Mouse (Mus musculus) midbrain, embryonic 13.5 days (tissue): ENCODE measurements around the gene Pah. TPM values are rescaled to one million over a fixed set of nuclear protein-coding genes. Genes with fewer than 3 reads are reported as not detected.

ENCODE experiments used
- ATAC-seq: fragments of 200-750 bp; cut with Nextera tagmentation; 2 replicates; pipeline ENCODE4 v1.8.0; 2017; ENCODE audit warnings: mild to moderate bottlenecking, moderate TSS enrichment, moderate library complexity
- H3K27ac ChIP-seq: fragments of 300-500 bp; sonication (generic); 2 replicates; pipeline ENCODE4 v1.5.1; 2015; ENCODE audit warnings: inconsistent platforms, mild to moderate bottlenecking, moderate library complexity
- H3K27me3 ChIP-seq: fragments of 300-500 bp; sonication (generic); 2 replicates; pipeline ENCODE4 v1.6.1; 2015; ENCODE audit warnings: mild to moderate bottlenecking, inconsistent platforms
- H3K36me3 ChIP-seq: fragments of 300-500 bp; sonication (generic); 2 replicates; pipeline ENCODE4 v1.6.1; 2015; ENCODE audit warnings: mild to moderate bottlenecking, inconsistent platforms
- H3K4me1 ChIP-seq: fragments of 300-500 bp; sonication (generic); replicated peaks from 2 replicates; pipeline ENCODE4 v1.6.1; 2015; ENCODE audit warnings: inconsistent platforms
- H3K4me2 ChIP-seq: fragments of 300-500 bp; sonication (generic); replicated peaks from 2 replicates; pipeline ENCODE4 v1.6.1; 2015; ENCODE audit warnings: moderate library complexity, mild to moderate bottlenecking, inconsistent platforms
- H3K4me3 ChIP-seq: fragments of 300-500 bp; sonication (generic); replicated peaks from 2 replicates; pipeline ENCODE4 v1.5.1; 2015; ENCODE audit warnings: mild to moderate bottlenecking, inconsistent platforms
- H3K9ac ChIP-seq: fragments of 300-500 bp; sonication (generic); replicated peaks from 2 replicates; pipeline ENCODE4 v1.6.1; 2015; ENCODE audit warnings: mild to moderate bottlenecking, inconsistent platforms
- H3K9me3 ChIP-seq: fragments of 300-500 bp; sonication (generic); 2 replicates; pipeline ENCODE4 v1.6.1; 2016; ENCODE audit warnings: mild to moderate bottlenecking, inconsistent platforms
- WGBS: fragments of 180-500 bp; shearing (Covaris S2); methylation state at CpG from one replicate; pipeline ENCODE4 v1.1.7; 2015; 5-methylcytosine and 5-hydroxymethylcytosine counted together
- polyA plus RNA-seq: library from polyadenylated mRNA; unstranded; fragments of >200 nt; fragmentation: Nextera tagmentation; extraction: Ambion mirVana; gene quantifications from 2 replicates; pipeline ENCODE4 v1.2.1, GENCODE M21; 2015

Gene Pah
- polyA plus RNA-seq, 1 experiment from 2014 or later = 0.20 TPM

DNA sequence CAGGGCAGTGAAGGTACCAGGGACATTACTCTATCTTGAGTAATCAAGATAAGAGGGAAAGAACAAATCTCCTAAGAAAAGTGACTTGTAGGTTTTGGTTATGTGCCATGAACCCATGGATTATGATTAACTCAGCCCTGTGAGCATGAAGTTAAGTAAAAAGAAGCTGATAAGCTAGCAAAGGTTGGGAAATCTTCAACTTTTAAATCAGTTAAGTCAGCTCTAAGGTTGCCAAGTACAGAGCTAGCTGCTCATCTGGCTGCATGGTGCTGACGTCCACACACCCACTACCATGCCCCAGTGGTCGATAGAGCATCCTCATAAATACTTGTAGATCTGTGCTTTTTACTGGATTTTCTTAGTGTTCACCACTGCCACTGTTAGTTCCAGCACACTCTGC lies 3.0 kb upstream of the Pah start:
- no peak for ATAC-seq
- Histone ChIP-seq H3K4me1 (no peaks in the 10 kb centered on the region), H3K9ac (no peak overlapping the region), H3K27me3 (no peaks in the 10 kb centered on the region; the same call in 1 of the 2 replicates), H3K27ac (no peak overlapping the region), H3K4me3 (no peak overlapping the region), H3K4me2 (no peak overlapping the region), H3K9me3 (no peaks in the 10 kb centered on the region), H3K36me3 (no peaks in the 10 kb centered on the region)
- WGBS = 87% methylated on average over 2 of the region's 2 CpGs

DNA sequence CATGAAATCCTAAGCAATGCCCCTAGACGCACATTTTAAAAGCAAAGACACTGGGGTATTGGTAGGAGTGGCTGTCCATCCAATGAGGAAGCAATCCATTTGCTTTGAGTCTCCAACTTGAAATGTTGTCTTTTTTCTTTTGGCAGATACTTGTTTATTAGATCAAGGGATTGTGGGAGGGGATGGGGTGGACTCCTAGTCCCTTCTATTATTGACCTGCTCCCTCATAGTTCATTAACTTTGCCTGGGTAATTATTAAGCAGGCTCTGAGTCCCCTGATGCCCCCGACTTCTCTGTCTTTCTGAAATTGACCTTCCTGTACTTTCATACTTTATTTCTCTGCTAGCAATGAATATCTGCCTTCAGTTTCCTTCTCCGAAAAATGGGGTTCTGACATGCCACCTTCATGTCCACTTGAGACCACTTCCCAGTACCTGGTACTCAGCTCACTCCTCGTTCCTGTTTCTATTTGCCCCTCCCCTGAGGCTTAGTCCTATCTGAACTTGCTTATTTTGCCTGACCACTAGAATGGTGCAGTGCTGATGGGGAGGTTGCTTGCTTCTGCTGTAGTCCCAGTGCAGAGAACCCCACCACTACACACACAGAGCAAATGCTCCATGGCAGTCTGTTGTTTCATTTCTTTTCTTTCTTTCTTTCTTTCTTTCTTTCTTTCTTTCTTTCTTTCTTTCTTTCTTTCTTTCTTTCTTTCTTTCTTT lies 1.0 kb upstream of the Pah start:
- H3K9ac ChIP-seq = no peak overlapping the region
- WGBS = 86% methylated on average over 4 of the region's 4 CpGs
- no peak for ATAC-seq

DNA sequence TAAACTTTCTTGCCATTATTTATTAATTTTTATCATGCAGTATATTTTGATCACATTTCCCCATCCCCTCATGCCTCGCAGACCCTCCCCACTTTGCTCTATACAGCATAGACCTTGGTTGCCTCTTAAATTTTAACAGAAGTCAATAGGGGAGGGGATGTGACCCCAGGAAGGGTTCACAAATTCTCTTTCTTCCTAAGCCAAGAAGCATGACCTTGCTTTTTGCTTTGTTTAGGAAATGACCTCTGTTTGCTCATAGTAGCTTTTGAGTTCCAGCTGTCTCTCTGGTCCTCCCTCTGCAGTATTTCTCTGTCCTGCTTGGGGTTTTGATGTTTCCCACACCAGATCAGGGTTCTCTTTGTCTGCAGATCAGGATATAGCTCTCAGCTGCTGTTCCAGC lies 12.6 kb downstream of the Pah start:
- 97% methylated on average over 1 of the region's 1 CpGs for WGBS
- H3K9me3 ChIP-seq = no peaks in the 10 kb centered on the region
- no peak overlapping the region for H3K4me3 ChIP-seq
- H3K4me2 ChIP-seq = no peak overlapping the region
- no peak for ATAC-seq
- H3K4me1 ChIP-seq = no peaks in the 10 kb centered on the region
- no peaks in the 10 kb centered on the region for H3K27me3 ChIP-seq
- H3K9ac ChIP-seq = no peak overlapping the region
- no peak overlapping the region for H3K27ac ChIP-seq
- H3K36me3 ChIP-seq = no peaks in the 10 kb centered on the region

More for the DNA sequence above, 1.0 kb upstream of the Pah start:
- H3K36me3 ChIP-seq = no peaks in the 10 kb centered on the region
- H3K9me3 ChIP-seq = no peaks in the 10 kb centered on the region
- H3K27ac ChIP-seq = no peak overlapping the region
- no peaks in the 10 kb centered on the region; the same call in 1 of the 2 replicates for H3K27me3 ChIP-seq
- H3K4me3 ChIP-seq = no peak overlapping the region
- no peak overlapping the region for H3K4me2 ChIP-seq
- H3K4me1 ChIP-seq = no peaks in the 10 kb centered on the region

DNA sequence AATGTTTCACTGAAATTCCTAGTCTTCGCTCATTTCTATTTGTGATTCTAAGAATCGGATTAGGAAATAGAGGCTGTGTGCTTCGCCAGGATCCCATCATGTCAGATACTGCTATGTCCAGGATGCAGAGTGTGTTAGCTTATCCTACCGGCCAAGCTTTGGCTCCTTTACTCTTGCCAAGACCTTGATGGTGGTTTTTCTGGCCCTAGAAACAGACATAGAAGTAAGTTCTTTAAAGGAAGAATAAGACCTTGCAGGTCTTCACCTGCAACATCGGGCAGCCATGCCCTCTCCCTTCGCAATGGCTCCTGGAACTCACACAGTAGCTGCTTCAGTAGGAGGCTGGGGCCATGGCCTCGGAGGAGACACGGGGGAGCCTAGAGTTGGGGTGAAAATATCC lies 24.2 kb downstream of the Pah start:
- H3K27me3 ChIP-seq = no peaks in the 10 kb centered on the region; the same call in 1 of the 2 replicates
- no peaks in the 10 kb centered on the region for H3K36me3 ChIP-seq
- 0 out of 2 replicates have a peak, but pooled peaks cover 6% of the 10 kb centered on the region for H3K4me1 ChIP-seq
- no peak overlapping the region for H3K9ac ChIP-seq
- no peak overlapping the region for H3K4me3 ChIP-seq
- H3K9me3 ChIP-seq = no peaks in the 10 kb centered on the region
- 86% methylated on average over 8 of the region's 8 CpGs for WGBS
- no peak for ATAC-seq
- no peak overlapping the region for H3K27ac ChIP-seq
- no peak overlapping the region for H3K4me2 ChIP-seq

DNA sequence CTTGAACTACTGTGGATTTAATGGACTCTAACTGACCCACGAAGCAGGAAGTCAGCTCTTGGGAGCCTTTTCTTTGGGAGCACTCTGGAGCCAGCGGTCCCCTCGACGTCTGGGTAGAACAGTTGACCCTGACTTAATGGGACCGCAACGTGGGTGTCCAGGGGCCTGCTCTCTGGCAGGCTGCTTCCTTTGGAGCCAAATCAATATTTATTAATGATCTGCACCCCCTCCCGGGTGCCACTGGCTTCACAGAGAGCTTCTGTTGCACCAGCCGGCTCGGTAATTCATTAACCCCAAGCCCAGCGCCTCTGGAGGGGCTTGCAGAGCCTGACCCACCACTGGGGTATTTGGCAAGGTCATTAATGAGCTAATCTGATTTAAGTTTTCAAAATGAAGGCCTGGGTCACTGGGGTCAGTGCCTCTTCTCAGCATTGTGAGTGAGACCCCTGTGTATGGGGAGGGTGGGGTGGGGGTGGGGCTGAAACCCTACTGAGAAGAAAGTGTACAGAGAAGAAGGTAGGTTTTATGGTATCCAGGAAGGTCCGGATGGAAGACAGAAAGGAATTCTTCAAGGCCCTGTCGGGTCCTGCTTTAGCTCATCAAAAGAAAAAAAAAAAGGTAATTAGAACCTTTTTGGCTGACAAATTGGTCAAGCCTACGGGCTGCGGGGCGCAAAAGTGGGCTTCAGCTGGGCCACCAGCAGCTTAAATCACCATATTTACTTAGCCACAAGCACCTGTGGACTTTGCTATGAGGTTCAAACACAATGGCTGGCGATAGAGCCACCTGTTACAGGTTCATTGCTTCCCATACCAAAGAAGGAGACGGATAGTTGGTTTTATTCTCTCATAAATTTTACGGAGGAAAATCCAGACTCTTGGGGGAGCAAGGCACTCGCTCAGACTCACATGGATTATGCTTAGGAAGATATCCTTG lies 25.0 kb downstream of the Pah start:
- WGBS = 37% methylated on average over 19 of the region's 19 CpGs
- H3K27ac ChIP-seq = no peak overlapping the region
- no peaks in the 10 kb centered on the region; the same call in 1 of the 2 replicates for H3K27me3 ChIP-seq
- no peak for ATAC-seq
- H3K36me3 ChIP-seq = no peaks in the 10 kb centered on the region
- H3K4me1 ChIP-seq = 0 out of 2 replicates have a peak, but pooled peaks cover 6% of the 10 kb centered on the region
- no peaks in the 10 kb centered on the region for H3K9me3 ChIP-seq
- H3K4me3 ChIP-seq = no peak overlapping the region
- no peak overlapping the region for H3K9ac ChIP-seq
- H3K4me2 ChIP-seq = no peak overlapping the region

DNA sequence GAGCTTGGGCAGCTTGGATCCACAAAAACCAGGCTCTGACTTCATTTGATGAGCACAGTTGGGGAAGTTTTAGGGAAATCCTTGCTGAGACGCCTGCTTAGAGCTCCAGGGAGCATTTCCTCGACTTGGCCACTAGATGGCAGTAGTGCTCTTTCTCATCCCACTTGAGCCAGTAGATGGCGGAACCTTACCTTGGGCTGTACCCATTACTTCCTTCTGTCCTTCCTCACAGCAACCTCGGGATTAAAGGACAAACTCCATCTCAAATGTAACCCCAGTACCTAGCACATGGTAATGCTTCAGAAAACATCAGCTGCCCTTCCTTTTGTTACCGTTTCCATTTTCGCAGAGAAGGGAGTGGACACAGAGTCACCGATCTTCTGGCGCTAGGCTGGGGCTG lies 31.1 kb downstream of the Pah start:
- no peak overlapping the region for H3K9ac ChIP-seq
- peaks cover 5% of the 10 kb centered on the region; the same call in 1 of the 2 replicates for H3K27me3 ChIP-seq
- H3K27ac ChIP-seq = no peak overlapping the region
- 31% methylated on average over 8 of the region's 8 CpGs for WGBS
- H3K4me3 ChIP-seq = no peak overlapping the region
- no peaks in the 10 kb centered on the region for H3K9me3 ChIP-seq
- peak; percentile 71 for ATAC-seq
- no peaks in the 10 kb centered on the region for H3K4me1 ChIP-seq
- no peaks in the 10 kb centered on the region for H3K36me3 ChIP-seq
- peak overlapping the region; percentile 15 for H3K4me2 ChIP-seq

DNA sequence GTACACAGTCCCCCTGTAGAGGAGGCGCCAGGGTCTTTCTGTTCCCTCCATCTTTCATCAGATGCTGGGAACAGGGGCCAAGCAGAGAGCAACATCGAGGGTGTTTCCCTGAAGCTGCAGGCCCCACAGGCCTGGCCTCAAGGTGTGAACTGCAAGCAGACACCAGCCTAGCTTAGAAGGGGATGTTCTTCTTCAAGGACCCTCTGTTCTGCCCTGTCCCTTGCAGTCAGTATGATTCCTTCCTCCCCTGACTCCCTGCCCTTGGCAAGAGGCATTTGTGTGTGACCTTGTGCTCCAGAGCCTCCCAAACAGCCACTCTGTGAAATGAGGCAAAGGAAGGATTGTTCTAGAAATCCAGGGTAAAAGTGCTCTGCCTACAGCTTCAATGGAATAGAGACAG lies 34.8 kb downstream of the Pah start:
- WGBS = 76% methylated on average over 2 of the region's 2 CpGs
- no peak for ATAC-seq
- no peaks in the 10 kb centered on the region for H3K9me3 ChIP-seq
- no peak overlapping the region for H3K4me3 ChIP-seq
- H3K27me3 ChIP-seq = peaks cover 5% of the 10 kb centered on the region; the same call in 1 of the 2 replicates
- no peaks in the 10 kb centered on the region for H3K36me3 ChIP-seq
- H3K9ac ChIP-seq = no peak overlapping the region
- H3K27ac ChIP-seq = no peak overlapping the region
- H3K4me2 ChIP-seq = no peak overlapping the region
- no peaks in the 10 kb centered on the region for H3K4me1 ChIP-seq

DNA sequence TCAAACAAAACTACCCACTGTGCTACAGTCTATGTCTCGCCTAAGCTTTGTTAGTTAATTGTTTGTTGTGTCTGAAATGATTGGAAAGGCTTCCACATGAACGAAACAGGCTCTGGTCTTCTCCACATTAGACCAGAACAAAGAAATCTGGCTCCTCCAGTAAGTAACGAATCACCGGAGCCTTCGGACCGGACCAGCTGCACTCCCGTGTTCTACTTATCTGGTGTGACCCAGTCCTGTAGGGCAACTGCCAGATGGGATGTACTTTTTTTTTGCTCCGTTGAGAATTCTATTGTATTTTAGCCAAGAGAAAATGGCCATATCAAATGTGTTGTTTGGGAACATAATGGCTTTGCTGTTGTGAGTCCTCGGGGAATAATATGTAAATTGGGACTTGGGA lies 42.2 kb downstream of the Pah start:
- 57% methylated on average over 9 of the region's 9 CpGs for WGBS

DNA sequence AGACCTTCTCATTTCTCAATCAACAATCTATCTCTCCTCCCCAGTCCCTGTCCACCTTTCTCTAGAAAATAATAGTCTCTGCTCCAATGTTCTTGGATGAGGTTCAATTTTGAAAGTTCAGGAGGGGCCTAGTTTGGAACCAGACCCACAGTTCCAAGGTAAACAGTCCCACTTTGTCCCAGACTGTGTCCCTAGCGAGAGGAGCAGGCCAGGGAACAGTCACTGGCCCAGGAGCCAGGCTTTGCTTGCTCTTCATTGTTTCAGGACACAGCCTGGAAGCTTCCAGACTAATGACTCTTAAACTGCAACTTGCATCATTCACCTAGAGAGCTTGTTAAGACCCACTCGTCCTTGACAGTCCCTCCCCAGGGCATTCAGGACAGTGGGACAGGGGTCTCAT lies 44.1 kb downstream of the Pah start:
- Histone ChIP-seq H3K4me3 (no peak overlapping the region), H3K27ac (no peak overlapping the region), H3K4me2 (no peak overlapping the region), H3K36me3 (no peaks in the 10 kb centered on the region), H3K4me1 (0 out of 2 replicates have a peak, but pooled peaks cover 2% of the 10 kb centered on the region), H3K9me3 (no peaks in the 10 kb centered on the region), H3K9ac (no peak overlapping the region), H3K27me3 (no peaks in the 10 kb centered on the region)
- WGBS = 56% methylated on average over 2 of the region's 2 CpGs
- ATAC-seq = no peak

More for the DNA sequence above, 42.2 kb downstream of the Pah start:
- peak; percentile 30; the same call in 1 of the 2 replicates for ATAC-seq
- Histone ChIP-seq H3K4me3 (no peak overlapping the region), H3K36me3 (no peaks in the 10 kb centered on the region), H3K27ac (no peak overlapping the region), H3K9ac (no peak overlapping the region), H3K4me1 (0 out of 2 replicates have a peak, but pooled peaks cover 2% of the 10 kb centered on the region), H3K9me3 (no peaks in the 10 kb centered on the region), H3K4me2 (no peak overlapping the region), H3K27me3 (no peaks in the 10 kb centered on the region)

DNA sequence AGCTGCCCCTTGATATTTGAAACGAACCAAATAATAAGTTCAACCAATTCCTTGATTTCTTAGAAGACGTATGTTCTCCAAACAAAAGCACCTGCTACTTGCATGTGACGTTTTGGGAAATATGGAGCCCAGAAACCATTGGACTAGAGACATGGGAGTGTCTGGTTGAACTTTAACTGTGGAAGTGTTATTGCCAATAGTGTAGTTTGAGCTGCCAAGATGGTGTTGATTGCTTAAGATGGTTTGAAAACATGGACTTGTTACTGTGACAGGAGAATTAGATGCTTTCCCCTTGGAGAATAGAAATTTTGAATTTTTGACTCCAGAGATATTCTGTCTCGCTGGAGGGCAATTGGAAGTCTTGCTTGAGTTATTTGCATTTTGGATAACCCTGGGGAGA lies 50.9 kb downstream of the Pah start:
- ATAC-seq = no peak
- Histone ChIP-seq H3K36me3 (no peaks in the 10 kb centered on the region), H3K4me1 (no peaks in the 10 kb centered on the region), H3K4me3 (no peak overlapping the region), H3K9ac (no peak overlapping the region), H3K9me3 (peaks cover 6% of the 10 kb centered on the region; the same call in 1 of the 2 replicates), H3K27me3 (no peaks in the 10 kb centered on the region), H3K27ac (no peak overlapping the region), H3K4me2 (no peak overlapping the region)
- WGBS = 80% methylated on average over 4 of the region's 4 CpGs

DNA sequence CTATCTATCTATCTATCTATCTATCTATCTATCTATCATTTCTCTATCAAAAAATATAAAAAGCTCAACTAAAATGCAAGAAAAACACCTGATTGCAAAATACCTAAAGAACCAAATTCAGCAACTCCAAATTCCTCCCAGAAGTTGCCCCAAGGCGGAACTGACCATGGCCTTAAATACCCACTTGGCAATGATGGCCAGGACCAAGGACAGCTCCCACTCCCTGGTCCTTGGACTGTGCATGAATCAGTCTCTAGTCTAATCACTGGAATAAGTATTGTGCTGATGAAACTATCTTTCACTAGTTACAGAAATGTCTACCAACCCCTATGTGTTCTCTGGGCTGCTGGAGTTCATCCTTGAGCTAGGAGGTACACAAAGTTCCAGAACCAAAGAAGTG lies 65.1 kb downstream of the Pah start:
- WGBS = 80% methylated on average over 1 of the region's 1 CpGs
- no peak overlapping the region for H3K27ac ChIP-seq
- H3K36me3 ChIP-seq = no peaks in the 10 kb centered on the region
- H3K9ac ChIP-seq = no peak overlapping the region
- ATAC-seq = no peak
- no peaks in the 10 kb centered on the region for H3K4me1 ChIP-seq
- H3K4me2 ChIP-seq = no peak overlapping the region
- H3K9me3 ChIP-seq = no peaks in the 10 kb centered on the region; the same call in 1 of the 2 replicates
- no peak overlapping the region for H3K4me3 ChIP-seq
- H3K27me3 ChIP-seq = no peaks in the 10 kb centered on the region

DNA sequence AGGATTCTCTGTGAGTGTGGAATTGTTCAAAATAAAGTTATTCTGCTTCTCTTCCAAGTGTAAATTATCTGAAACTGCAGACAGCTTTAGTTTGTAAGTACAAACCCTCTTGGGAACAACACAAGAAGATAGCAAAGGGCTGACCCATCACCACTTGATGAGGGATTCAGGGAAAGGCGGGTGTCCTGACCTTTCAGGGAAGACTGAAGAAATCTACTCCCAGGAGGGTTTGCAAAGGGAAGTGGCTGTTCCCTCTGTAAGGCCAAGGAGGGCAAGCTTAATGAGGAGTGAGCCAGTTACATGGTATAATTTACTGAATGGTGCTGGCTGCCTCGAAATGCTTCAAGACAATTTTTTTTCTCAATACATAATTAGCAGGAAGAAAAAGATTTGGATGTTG lies 72.3 kb downstream of the Pah start:
- WGBS = 51% methylated on average over 2 of the region's 2 CpGs
- Histone ChIP-seq H3K4me3 (no peak overlapping the region), H3K9ac (no peak overlapping the region), H3K9me3 (no peaks in the 10 kb centered on the region), H3K4me2 (no peak overlapping the region), H3K27me3 (no peaks in the 10 kb centered on the region), H3K36me3 (no peaks in the 10 kb centered on the region), H3K4me1 (peaks cover 6% of the 10 kb centered on the region; the same call in 1 of the 2 replicates), H3K27ac (no peak overlapping the region)
- no peak for ATAC-seq
